Mouse (Mus musculus) forebrain, embryonic 12.5 days (tissue): ENCODE results near the gene Celf2. TPM values are rescaled to one million over a fixed set of nuclear protein-coding genes. Genes with fewer than 3 reads are reported as not detected.

Source experiments
- ATAC-seq: fragments of 200-750 bp; cut with Nextera tagmentation; 2 replicates; pipeline ENCODE4 v1.8.0; 2017; ENCODE audit warnings: moderate TSS enrichment; ENCODE audit not compliant: low FRiP score
- H3K27ac ChIP-seq: fragments of 300-500 bp; sonication (generic); 2 replicates; pipeline ENCODE4 v1.5.1; 2016; ENCODE audit warnings: mild to moderate bottlenecking
- H3K27me3 ChIP-seq: fragments of 300-500 bp; sonication (generic); 2 replicates; pipeline ENCODE4 v1.6.1; 2016; ENCODE audit warnings: mild to moderate bottlenecking
- H3K36me3 ChIP-seq: fragments of 300-500 bp; sonication (generic); replicated peaks from 2 replicates; pipeline ENCODE4 v1.6.1; 2016; ENCODE audit warnings: mild to moderate bottlenecking
- H3K4me1 ChIP-seq: fragments of 300-500 bp; sonication (generic); 2 replicates; pipeline ENCODE4 v1.6.1; 2016
- H3K4me2 ChIP-seq: fragments of 300-500 bp; sonication (generic); 2 replicates; pipeline ENCODE4 v1.6.1; 2016; ENCODE audit warnings: mild to moderate bottlenecking, moderate library complexity
- H3K4me3 ChIP-seq: fragments of 300-500 bp; sonication (generic); replicated peaks from 2 replicates; pipeline ENCODE4 v1.5.1; 2016; ENCODE audit warnings: mild to moderate bottlenecking
- H3K9ac ChIP-seq: fragments of 300-500 bp; sonication (generic); 2 replicates; pipeline ENCODE4 v1.6.1; 2016; ENCODE audit warnings: mild to moderate bottlenecking
- H3K9me3 ChIP-seq: fragments of 300-500 bp; sonication (generic); 2 replicates; pipeline ENCODE4 v1.6.1; 2016
- WGBS: fragments of 180-500 bp; shearing (Covaris S2); methylation state at CpG from one replicate; pipeline ENCODE4 v1.1.7; 2016; 5-methylcytosine and 5-hydroxymethylcytosine counted together
- polyA plus RNA-seq: library from polyadenylated mRNA; unstranded; fragments of >200 nt; fragmentation: Nextera tagmentation; extraction: Ambion mirVana; gene quantifications from 2 replicates; pipeline ENCODE4 v1.2.1, GENCODE M21; 2016

The Celf2 gene
- polyA plus RNA-seq, 1 experiment from 2014 or later: 167 TPM

GRCm38 (mm10) chr2:6633115-6633514 lies 876.2 kb downstream of the Celf2 start:
- WGBS: 85% methylated on average over 1 of the region's 1 CpGs
- Histone ChIP-seq H3K9ac (no peak overlapping the region), H3K4me2 (no peak overlapping the region), H3K36me3 (no peaks in the 10 kb centered on the region), H3K4me1 (no peaks in the 10 kb centered on the region), H3K27ac (no peak overlapping the region), H3K27me3 (no peaks in the 10 kb centered on the region), H3K4me3 (no peak overlapping the region), H3K9me3 (no peaks in the 10 kb centered on the region)
- ATAC-seq: no peak

- no peaks in the 10 kb centered on the region for H3K27me3 ChIP-seq
- no peaks in the 10 kb centered on the region for H3K9me3 ChIP-seq
- H3K4me3 ChIP-seq: no peak overlapping the region
- H3K4me2 ChIP-seq: no peak overlapping the region
- H3K4me1 ChIP-seq: 0 out of 2 replicates have a peak, but pooled peaks cover 3% of the 10 kb centered on the region
- H3K9ac ChIP-seq: no peak overlapping the region
- no peak for ATAC-seq
- 0 out of 2 replicates have a peak, but pooled peaks cover 2% of the 10 kb centered on the region for H3K36me3 ChIP-seq
- WGBS: 69% methylated on average over 4 of the region's 4 CpGs
- no peak overlapping the region for H3K27ac ChIP-seq
Observed at GRCm38 (mm10) chr2:6623802-6624201, 885.6 kb downstream of the Celf2 start.

- Histone ChIP-seq H3K9me3 (no peaks in the 10 kb centered on the region), H3K4me2 (no peak overlapping the region), H3K36me3 (0 out of 2 replicates have a peak, but pooled peaks cover 2% of the 10 kb centered on the region), H3K27me3 (no peaks in the 10 kb centered on the region), H3K27ac (0 out of 2 replicates have a peak overlapping the region, but pooled peaks have one; percentile 22), H3K9ac (no peak overlapping the region), H3K4me3 (no peak overlapping the region), H3K4me1 (0 out of 2 replicates have a peak, but pooled peaks cover 3% of the 10 kb centered on the region)
- no peak for ATAC-seq
- 77% methylated on average over 5 of the region's 5 CpGs for WGBS
Observed at GRCm38 (mm10) chr2:6622082-6622481, 887.3 kb downstream of the Celf2 start.

GRCm38 (mm10) chr2:6618856-6619255 lies 890.5 kb downstream of the Celf2 start:
- peak; percentile 57; the same call in 1 of the 2 replicates for ATAC-seq
- no peaks in the 10 kb centered on the region for H3K9me3 ChIP-seq
- H3K4me3 ChIP-seq: no peak overlapping the region
- no peak overlapping the region for H3K9ac ChIP-seq
- no peak overlapping the region for H3K4me2 ChIP-seq
- 85% methylated on average over 3 of the region's 3 CpGs for WGBS
- H3K4me1 ChIP-seq: no peaks in the 10 kb centered on the region
- H3K27me3 ChIP-seq: no peaks in the 10 kb centered on the region
- H3K27ac ChIP-seq: 0 out of 2 replicates have a peak overlapping the region, but pooled peaks have one; percentile 21
- H3K36me3 ChIP-seq: peaks cover 15% of the 10 kb centered on the region; the same call in 1 of the 2 replicates

- Histone ChIP-seq H3K4me1 (no peaks in the 10 kb centered on the region), H3K27me3 (no peaks in the 10 kb centered on the region), H3K9ac (no peak overlapping the region), H3K4me3 (no peak overlapping the region), H3K9me3 (no peaks in the 10 kb centered on the region), H3K4me2 (no peak overlapping the region), H3K27ac (no peak overlapping the region), H3K36me3 (peaks cover 15% of the 10 kb centered on the region; the same call in 1 of the 2 replicates)
- WGBS: 77% methylated on average over 1 of the region's 1 CpGs
- peak; percentile 48; the same call in 1 of the 2 replicates for ATAC-seq
Observed at GRCm38 (mm10) chr2:6618450-6618849, 890.9 kb downstream of the Celf2 start.

- H3K9me3 ChIP-seq: no peaks in the 10 kb centered on the region
- ATAC-seq: no peak
- peaks cover 17% of the 10 kb centered on the region for H3K36me3 ChIP-seq
- H3K4me3 ChIP-seq: no peak overlapping the region
- H3K27ac ChIP-seq: no peak overlapping the region
- WGBS: 93% methylated on average over 2 of the region's 2 CpGs
- H3K9ac ChIP-seq: no peak overlapping the region
- H3K4me1 ChIP-seq: peaks cover 16% of the 10 kb centered on the region
- H3K4me2 ChIP-seq: no peak overlapping the region
- H3K27me3 ChIP-seq: no peaks in the 10 kb centered on the region
Observed at GRCm38 (mm10) chr2:6604347-6604746, 905.0 kb downstream of the Celf2 start.

GRCm38 (mm10) chr2:6603880-6604279 lies 905.5 kb downstream of the Celf2 start:
- no peak overlapping the region for H3K9ac ChIP-seq
- no peak overlapping the region for H3K4me3 ChIP-seq
- no peak overlapping the region for H3K27ac ChIP-seq
- H3K36me3 ChIP-seq: peaks cover 17% of the 10 kb centered on the region
- no peaks in the 10 kb centered on the region for H3K27me3 ChIP-seq
- no peak overlapping the region for H3K4me2 ChIP-seq
- ATAC-seq: no peak
- no peaks in the 10 kb centered on the region for H3K9me3 ChIP-seq
- H3K4me1 ChIP-seq: peaks cover 18% of the 10 kb centered on the region
- 75% methylated on average over 6 of the region's 6 CpGs for WGBS

- Histone ChIP-seq H3K9ac (no peak overlapping the region), H3K9me3 (no peaks in the 10 kb centered on the region), H3K27ac (no peak overlapping the region), H3K4me3 (no peak overlapping the region), H3K4me2 (no peak overlapping the region), H3K27me3 (no peaks in the 10 kb centered on the region), H3K4me1 (peaks cover 9% of the 10 kb centered on the region; the same call in 1 of the 2 replicates), H3K36me3 (peaks cover 17% of the 10 kb centered on the region)
- WGBS: 88% methylated on average over 4 of the region's 4 CpGs
- no peak for ATAC-seq
Observed at GRCm38 (mm10) chr2:6602163-6602562, 907.2 kb downstream of the Celf2 start.

GRCm38 (mm10) chr2:6598879-6599167 lies 910.5 kb downstream of the Celf2 start:
- ATAC-seq: no peak
- Histone ChIP-seq H3K4me2 (no peak overlapping the region), H3K27me3 (no peaks in the 10 kb centered on the region), H3K27ac (no peak overlapping the region), H3K9ac (no peak overlapping the region), H3K4me1 (peaks cover 23% of the 10 kb centered on the region), H3K9me3 (no peaks in the 10 kb centered on the region), H3K4me3 (no peak overlapping the region), H3K36me3 (peaks cover 13% of the 10 kb centered on the region)
- 84% methylated on average over 1 of the region's 1 CpGs for WGBS

- no peak for ATAC-seq
- Histone ChIP-seq H3K27me3 (no peaks in the 10 kb centered on the region), H3K9ac (no peak overlapping the region), H3K4me2 (no peak overlapping the region), H3K4me3 (no peak overlapping the region), H3K9me3 (no peaks in the 10 kb centered on the region), H3K27ac (no peak overlapping the region), H3K36me3 (peaks cover 9% of the 10 kb centered on the region), H3K4me1 (peaks cover 28% of the 10 kb centered on the region)
- 84% methylated on average over 8 of the region's 8 CpGs for WGBS
Observed at GRCm38 (mm10) chr2:6598124-6598878, 911.1 kb downstream of the Celf2 start.

GRCm38 (mm10) chr2:6594736-6595135 lies 914.6 kb downstream of the Celf2 start:
- Histone ChIP-seq H3K4me2 (no peak overlapping the region), H3K36me3 (peaks cover 7% of the 10 kb centered on the region), H3K9me3 (no peaks in the 10 kb centered on the region), H3K4me3 (no peak overlapping the region), H3K9ac (no peak overlapping the region), H3K27me3 (no peaks in the 10 kb centered on the region), H3K4me1 (peaks cover 23% of the 10 kb centered on the region), H3K27ac (peak overlapping the region; percentile 87)
- 8% methylated on average over 1 of the region's 1 CpGs for WGBS
- peak; percentile 90 for ATAC-seq

GRCm38 (mm10) chr2:6594160-6594559 lies 915.2 kb downstream of the Celf2 start:
- Histone ChIP-seq H3K27me3 (no peaks in the 10 kb centered on the region), H3K36me3 (peaks cover 7% of the 10 kb centered on the region; the same call in 1 of the 2 replicates), H3K4me2 (no peak overlapping the region), H3K9ac (no peak overlapping the region), H3K4me3 (no peak overlapping the region), H3K9me3 (no peaks in the 10 kb centered on the region), H3K4me1 (peaks cover 20% of the 10 kb centered on the region), H3K27ac (peak overlapping the region; percentile 89)
- peak; percentile 40; the same call in 1 of the 2 replicates for ATAC-seq
- 34% methylated on average over 3 of the region's 3 CpGs for WGBS

- Histone ChIP-seq H3K27me3 (no peaks in the 10 kb centered on the region), H3K36me3 (peaks cover 7% of the 10 kb centered on the region; the same call in 1 of the 2 replicates), H3K27ac (peak overlapping the region; percentile 89), H3K9ac (no peak overlapping the region), H3K4me2 (no peak overlapping the region), H3K9me3 (no peaks in the 10 kb centered on the region), H3K4me3 (no peak overlapping the region), H3K4me1 (peaks cover 19% of the 10 kb centered on the region)
- ATAC-seq: peak; percentile 22; the same call in 1 of the 2 replicates
- 83% methylated on average over 14 of the region's 14 CpGs for WGBS
Observed at GRCm38 (mm10) chr2:6593739-6594138, 915.6 kb downstream of the Celf2 start.
